Mouse (Mus musculus) spleen, adult 2 months (tissue): ENCODE data around the gene Dlgap3. TPM values are rescaled to one million over a fixed set of nuclear protein-coding genes. Genes with fewer than 3 reads are reported as not detected.

ENCODE experiments used
- DNase-seq, 2 experiments: peaks; one replicate each; pipeline versions ENCODE4 v3.0.0 to v3.0.0-alpha.2; 2012 to 2021; ENCODE audit warnings: low spot score in 2 of 2, low read depth in 1 of 2
- H3K27ac ChIP-seq: fragments of 200-500 bp; 2 replicates; pipeline ENCODE4 v1.5.1; 2012; ENCODE audit warnings: low read length, inconsistent platforms; ENCODE audit not compliant: insufficient read depth
- H3K27me3 ChIP-seq: fragments of 200-500 bp; 2 replicates; pipeline ENCODE4 v1.6.1; 2012; ENCODE audit warnings: mild to moderate bottlenecking, moderate library complexity, low read length, inconsistent platforms; ENCODE audit not compliant: control insufficient read depth, insufficient read depth
- H3K36me3 ChIP-seq: fragments of 200-500 bp; 2 replicates; pipeline ENCODE4 v1.6.1; 2012; ENCODE audit warnings: mild to moderate bottlenecking, low read length, inconsistent platforms; ENCODE audit not compliant: control insufficient read depth, insufficient read depth
- H3K4me1 ChIP-seq: fragments of 200-500 bp; 2 replicates; pipeline ENCODE4 v1.6.1; 2011; ENCODE audit warnings: inconsistent platforms; ENCODE audit not compliant: control insufficient read depth, insufficient read depth, insufficient read length
- H3K4me3 ChIP-seq: fragments of 200-500 bp; 2 replicates; pipeline ENCODE4 v1.5.1; 2011; ENCODE audit warnings: mild to moderate bottlenecking, inconsistent platforms; ENCODE audit not compliant: insufficient read depth, insufficient read length; ENCODE audit errors: extremely low read depth
- CTCF ChIP-seq: fragments of 200-500 bp; IDR thresholded peaks from 2 replicates; pipeline ENCODE4 v1.5.1; 2011; ENCODE audit warnings: mild to moderate bottlenecking, inconsistent platforms; ENCODE audit not compliant: insufficient read depth, insufficient read length, insufficient replicate concordance; ENCODE audit errors: extremely low read depth
- POLR2A ChIP-seq: fragments of 200-500 bp; IDR thresholded peaks from 2 replicates; pipeline ENCODE4 v1.6.1; 2011; ENCODE audit warnings: low read depth, low read length, inconsistent platforms
- WGBS: fragments of 180-500 bp; shearing (Covaris S2); methylation state at CpG from one replicate; pipeline ENCODE4 v1.1.7; 2018; 5-methylcytosine and 5-hydroxymethylcytosine counted together
- polyA plus RNA-seq: library from polyadenylated mRNA; depleted of rRNA; stranded (reverse); fragments of >200 nt; gene quantifications from 2 replicates; pipeline ENCODE4 v1.2.3, GENCODE M21; 2012

Dlgap3 gene
- polyA plus RNA-seq, 1 experiment: 0.85 TPM

DNA sequence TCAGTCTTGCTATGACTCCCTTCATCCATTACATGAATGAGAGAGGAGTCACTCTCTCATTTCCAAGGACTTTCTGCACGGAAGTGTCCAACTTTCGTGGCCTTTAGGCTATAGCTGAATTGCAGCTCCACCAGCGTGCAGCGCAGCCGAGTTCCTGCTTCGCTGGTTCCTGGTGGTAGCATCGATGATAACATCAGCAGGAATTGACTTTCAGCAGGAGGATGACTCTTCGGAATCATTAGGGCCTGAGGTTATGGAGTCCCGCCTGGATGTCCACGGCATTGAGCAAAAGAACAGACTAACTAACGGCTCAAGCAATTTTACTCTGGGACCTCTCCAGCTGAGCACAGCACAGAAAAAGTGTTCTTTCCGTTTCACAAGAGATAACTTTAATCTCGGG lies 19.0 kb upstream of the Dlgap3 start:
- Histone ChIP-seq H3K27me3 (no peaks in the 10 kb centered on the region), H3K27ac (no peak overlapping the region), H3K36me3 (no peaks in the 10 kb centered on the region), H3K4me3 (no peak overlapping the region), H3K4me1 (no peaks in the 10 kb centered on the region)
- no peak for DNase-seq
- 84% methylated on average over 13 of the region's 13 CpGs for WGBS
- TF ChIP-seq POLR2A (no peak), CTCF (no peak)

DNA sequence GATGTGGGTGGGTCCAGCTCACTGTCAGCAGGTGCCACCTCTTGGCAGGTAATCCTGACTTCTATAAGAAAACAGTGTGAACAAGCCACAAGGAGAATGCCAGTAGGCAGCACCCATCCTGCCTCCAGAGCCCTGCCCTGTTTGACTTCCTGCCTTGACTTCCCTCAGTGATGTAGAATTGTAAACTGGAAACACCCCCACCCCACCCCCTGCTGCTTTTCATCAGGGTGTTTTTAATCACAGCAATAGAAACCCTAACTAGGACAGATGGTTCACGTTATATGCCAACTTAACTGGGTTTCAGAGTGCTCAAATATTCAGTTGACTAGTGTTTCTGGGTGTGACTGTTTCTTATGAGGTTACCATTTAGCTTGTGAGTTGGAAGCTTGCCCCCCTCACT lies 15.7 kb upstream of the Dlgap3 start:
- Histone ChIP-seq H3K4me1 (no peaks in the 10 kb centered on the region), H3K4me3 (no peak overlapping the region), H3K36me3 (no peaks in the 10 kb centered on the region), H3K27me3 (no peaks in the 10 kb centered on the region), H3K27ac (no peak overlapping the region)
- DNase-seq: no peak
- no peak for TF ChIP-seq POLR2A
- TF ChIP-seq CTCF: no peak
- WGBS: 64% methylated on average over 1 of the region's 1 CpGs

DNA sequence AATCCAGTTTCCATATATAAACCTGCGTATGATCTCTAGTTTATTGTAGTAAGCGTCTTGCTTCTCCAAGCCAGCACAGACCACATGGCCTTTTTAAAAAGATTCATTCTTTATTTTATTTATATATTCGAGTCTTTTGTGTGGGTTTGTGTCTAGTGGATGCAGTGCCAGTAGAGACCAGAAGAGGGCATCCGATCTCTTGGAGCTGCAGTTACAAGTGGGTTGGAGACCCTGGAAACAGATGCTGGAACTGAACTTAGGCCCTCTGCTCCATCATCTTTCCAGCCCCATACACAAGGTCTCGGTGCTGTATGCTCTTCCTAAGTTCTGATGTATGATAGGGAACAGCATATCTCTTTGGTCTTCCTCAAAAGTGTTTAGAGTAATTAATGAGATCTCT lies 13.2 kb upstream of the Dlgap3 start:
- Histone ChIP-seq H3K27ac (no peak overlapping the region), H3K27me3 (no peaks in the 10 kb centered on the region), H3K36me3 (no peaks in the 10 kb centered on the region), H3K4me1 (no peaks in the 10 kb centered on the region), H3K4me3 (no peak overlapping the region)
- WGBS: 60% methylated on average over 5 of the region's 5 CpGs
- TF ChIP-seq POLR2A (no peak), CTCF (no peak)
- no peak for DNase-seq

DNA sequence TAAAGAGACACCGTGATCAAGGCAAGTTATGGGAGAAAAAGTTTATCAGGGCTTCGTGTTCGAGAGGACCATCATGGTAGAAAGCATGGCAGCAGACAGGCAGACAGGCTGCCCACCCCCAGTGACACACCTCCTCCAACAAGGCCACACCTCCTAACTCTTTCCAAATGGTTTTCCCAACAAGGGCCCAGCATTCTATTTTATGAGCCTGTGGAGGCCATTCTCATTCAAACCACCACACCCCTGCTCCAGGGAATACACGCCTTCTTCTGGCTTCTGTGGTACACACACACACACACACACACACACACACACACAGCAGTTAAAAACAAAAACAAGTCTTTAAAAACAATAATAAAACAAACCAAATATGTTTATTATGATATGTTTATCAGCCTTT lies 11.3 kb upstream of the Dlgap3 start:
- Histone ChIP-seq H3K4me1 (no peaks in the 10 kb centered on the region), H3K27ac (no peak overlapping the region), H3K36me3 (no peaks in the 10 kb centered on the region), H3K4me3 (no peak overlapping the region), H3K27me3 (no peaks in the 10 kb centered on the region)
- DNase-seq: no peak
- WGBS: 87% methylated on average over 4 of the region's 4 CpGs
- TF ChIP-seq CTCF (no peak), POLR2A (no peak)

DNA sequence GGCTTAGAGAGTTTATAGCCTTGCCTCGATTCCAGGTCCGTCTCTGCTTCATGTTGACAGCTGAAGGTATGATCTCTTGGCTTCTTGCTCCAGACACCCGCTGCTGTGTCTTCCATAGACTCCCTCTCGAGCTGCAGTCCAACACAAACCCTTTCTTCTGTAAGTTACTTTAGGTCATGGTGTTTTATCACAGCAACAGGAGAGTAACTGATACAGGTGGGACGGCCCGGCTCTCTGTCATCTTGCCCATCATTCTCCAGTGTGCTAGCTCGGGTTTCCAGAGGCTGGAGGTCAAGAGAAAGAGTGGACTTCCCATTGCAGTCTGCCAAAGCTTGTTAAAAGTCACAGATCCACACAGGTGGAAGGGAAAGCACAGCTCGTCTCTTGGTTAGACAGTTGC lies 5.1 kb upstream of the Dlgap3 start:
- Histone ChIP-seq H3K27ac (no peak overlapping the region), H3K27me3 (peaks cover 7% of the 10 kb centered on the region), H3K4me3 (no peak overlapping the region), H3K36me3 (no peaks in the 10 kb centered on the region), H3K4me1 (0 out of 2 replicates have a peak, but pooled peaks cover 4% of the 10 kb centered on the region)
- DNase-seq: no peak
- TF ChIP-seq POLR2A (no peak), CTCF (no peak)
- WGBS: 72% methylated on average over 8 of the region's 8 CpGs

DNA sequence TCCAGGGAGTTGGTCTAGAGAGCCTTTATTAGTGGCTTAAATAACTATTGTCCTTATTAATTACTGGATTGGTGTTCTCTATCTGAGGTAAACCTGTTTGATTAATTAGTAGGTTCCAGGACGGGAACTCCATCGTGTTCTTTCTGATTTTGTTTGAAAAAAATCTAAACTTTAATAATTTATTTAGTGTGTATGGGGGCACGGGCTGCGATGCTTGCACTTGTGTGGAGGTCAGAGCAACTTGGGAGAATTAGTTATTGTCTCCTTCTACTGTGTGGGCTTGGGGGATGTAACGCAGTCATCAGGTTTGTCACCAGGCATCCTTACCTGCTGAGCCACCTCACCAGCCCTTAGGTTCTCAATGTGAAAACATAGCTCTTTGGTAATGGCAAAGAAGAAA lies 1.9 kb upstream of the Dlgap3 start:
- Histone ChIP-seq H3K27ac (no peak overlapping the region), H3K4me1 (peaks cover 8% of the 10 kb centered on the region), H3K36me3 (no peaks in the 10 kb centered on the region), H3K27me3 (peaks cover 17% of the 10 kb centered on the region), H3K4me3 (no peak overlapping the region)
- DNase-seq: no peak
- 75% methylated on average over 5 of the region's 5 CpGs for WGBS
- TF ChIP-seq CTCF: no peak
- no peak for TF ChIP-seq POLR2A

DNA sequence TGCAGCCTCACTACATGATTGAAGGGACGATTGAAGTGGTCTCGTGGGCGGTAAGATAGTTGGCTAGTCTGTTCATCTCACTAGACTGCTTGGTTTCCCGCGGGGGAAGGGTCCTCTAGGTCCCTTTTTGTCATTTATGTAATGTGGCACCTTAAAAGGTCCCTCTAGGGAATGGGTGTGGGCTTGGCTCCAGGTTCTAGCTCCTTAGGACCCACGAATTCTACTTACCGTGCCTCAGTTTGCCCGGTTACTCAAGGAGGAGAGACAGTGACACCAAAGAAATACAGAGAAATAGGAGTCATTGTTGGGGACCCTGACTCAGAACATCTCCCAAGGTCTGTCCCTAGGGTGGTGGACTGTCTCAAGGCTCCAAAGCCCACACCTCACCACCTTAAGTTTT lies 1.3 kb upstream of the Dlgap3 start:
- peaks cover 8% of the 10 kb centered on the region for H3K4me1 ChIP-seq
- no peak overlapping the region for H3K27ac ChIP-seq
- WGBS: 24% methylated on average over 8 of the region's 8 CpGs
- no peak for DNase-seq
- no peaks in the 10 kb centered on the region for H3K36me3 ChIP-seq
- H3K4me3 ChIP-seq: no peak overlapping the region
- peaks cover 19% of the 10 kb centered on the region for H3K27me3 ChIP-seq
- TF ChIP-seq POLR2A (no peak), CTCF (no peak)
